Mouse (Mus musculus): Measurements from ENCODE around the gene Fam126a.

- TF ChIP-seq POLR2A (IDR thresholded peaks at IDR 0.05; ENCODE audit: insufficient read length, low read depth) (no peak), USF1 (IDR thresholded peaks at IDR 0.05; ENCODE audit: low read depth) (no peak), MYOG (IDR thresholded peaks at IDR 0.05; ENCODE audit: control insufficient read depth in 1 of 3, insufficient read depth in 1 of 3, insufficient read length in 2 of 3, low read depth in 2 of 3) (no peak), MAX (IDR thresholded peaks at IDR 0.05; ENCODE audit: low read depth) (no peak), POLR2AphosphoS2 (IDR thresholded peaks at IDR 0.05; ENCODE audit: insufficient read length, low read depth) (no peak), E2F4 (IDR thresholded peaks at IDR 0.05; ENCODE audit: insufficient read depth) (no peak), REST (IDR thresholded peaks at IDR 0.05; ENCODE audit: insufficient read depth, insufficient read length) (no peak), SRF (IDR thresholded peaks at IDR 0.05; ENCODE audit: control insufficient read depth, insufficient read length, low read depth) (no peak)
Measured at GRCm38 (mm10) chr5:24029946-24030578, 428 bp downstream of the Fam126a start.

All from myocyte (in vitro differentiated cells).